Mouse (Mus musculus) CD8-positive naive resting alpha-beta T cell, adult 2 months (primary cell): ENCODE measurements around the gene Celsr1.
"Not testable (repeated sequence)": the region's sequence is repeated elsewhere in the genome, so short reads cannot be mapped to it uniquely, and the experiment has no call there.

Experiments
- DNase-seq, 2 experiments: peaks; one replicate each; pipeline ENCODE4 v3.0.0; 2022; ENCODE audit warnings: low read depth in 2 of 2, low spot score in 2 of 2

The Celsr1 gene

GRCm38 (mm10) chr15:86064850-86065229 lies 31.3 kb upstream of the Celsr1 start:
- no peak for DNase-seq

GRCm38 (mm10) chr15:86064191-86064849 lies 30.7 kb upstream of the Celsr1 start:
- DNase-seq: no peak

GRCm38 (mm10) chr15:86061848-86062481 lies 28.4 kb upstream of the Celsr1 start:
- no peak for DNase-seq

GRCm38 (mm10) chr15:86061221-86061620 lies 27.6 kb upstream of the Celsr1 start:
- DNase-seq: no peak

GRCm38 (mm10) chr15:86060581-86060980 lies 27.0 kb upstream of the Celsr1 start:
- DNase-seq: no peak

- DNase-seq: no peak
Measured at GRCm38 (mm10) chr15:86059835-86060380, 26.3 kb upstream of the Celsr1 start.

- DNase-seq: no peak
Measured at GRCm38 (mm10) chr15:86058931-86059834, 25.6 kb upstream of the Celsr1 start.

GRCm38 (mm10) chr15:86058394-86058915 lies 24.9 kb upstream of the Celsr1 start:
- DNase-seq: peak; percentile 59 to 67

- no peak for DNase-seq
Measured at GRCm38 (mm10) chr15:86057908-86058307, 24.3 kb upstream of the Celsr1 start.

GRCm38 (mm10) chr15:86057413-86057812 lies 23.8 kb upstream of the Celsr1 start, which contains the start of gene Gramd4:
TSS of gene Gramd4 (plus strand) at chr15:86057695.
- no peak for DNase-seq

- DNase-seq: no peak
Measured at GRCm38 (mm10) chr15:86056221-86056760, 22.7 kb upstream of the Celsr1 start.

- not testable (repeated sequence) for DNase-seq
Measured at GRCm38 (mm10) chr15:86054861-86055260, 21.3 kb upstream of the Celsr1 start.

GRCm38 (mm10) chr15:86053890-86054536 lies 20.4 kb upstream of the Celsr1 start:
- peak; percentile 83 to 87 for DNase-seq

GRCm38 (mm10) chr15:86051878-86052478 lies 18.4 kb upstream of the Celsr1 start:
- no peak for DNase-seq

GRCm38 (mm10) chr15:86051152-86051551 lies 17.6 kb upstream of the Celsr1 start:
- no peak for DNase-seq

- DNase-seq: no peak
Measured at GRCm38 (mm10) chr15:86050170-86050743, 16.7 kb upstream of the Celsr1 start.

GRCm38 (mm10) chr15:86049510-86049909 lies 15.9 kb upstream of the Celsr1 start:
- no peak for DNase-seq

- DNase-seq: no peak
Measured at GRCm38 (mm10) chr15:86042364-86042763, 8.8 kb upstream of the Celsr1 start.

- DNase-seq: no peak
Measured at GRCm38 (mm10) chr15:86041421-86041820, 7.8 kb upstream of the Celsr1 start.

- DNase-seq: peak; percentile 74 to 80
Measured at GRCm38 (mm10) chr15:86038802-86039201, 5.2 kb upstream of the Celsr1 start.
